Mouse (Mus musculus) kidney, postnatal 36 days (tissue): Measurements from ENCODE around the gene Tas2r121.
"Not testable (repeated sequence)": the region's sequence is repeated elsewhere in the genome, so short reads cannot be mapped to it uniquely, and the experiment has no call there.

Experiments
- DNase-seq, 2 experiments: peaks; one replicate each; pipeline ENCODE4 v3.0.0; 2021 to 2022; ENCODE audit warnings: mixed read lengths in 2 of 2

Tas2r121 gene

DNA sequence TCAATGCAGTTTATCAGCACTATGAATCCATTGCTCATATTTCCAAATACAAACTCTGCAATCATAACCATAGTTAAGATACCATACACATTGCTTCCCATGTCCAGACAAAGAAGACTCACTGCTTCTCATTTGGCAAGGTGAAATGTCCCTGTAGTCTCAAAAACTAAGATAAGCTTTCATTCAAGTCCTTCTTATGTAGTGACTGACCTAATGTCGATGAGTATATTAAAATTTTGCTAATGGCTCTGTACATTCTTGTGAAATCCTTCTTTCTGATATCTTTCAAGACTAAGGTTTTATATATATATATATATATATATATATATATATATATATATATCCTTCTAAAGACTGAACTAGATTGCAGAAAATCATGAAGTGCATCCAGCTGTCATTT lies at the start of gene Tas2r121:
Gene Tas2r121, minus strand, starts transcription at position 101 of the 400 bp plus-strand sequence.
- no peak for DNase-seq

- no peak for DNase-seq
Observed at GRCm38 (mm10) chr6:132750206-132750605, 49.4 kb upstream of the Tas2r121 start.

DNA sequence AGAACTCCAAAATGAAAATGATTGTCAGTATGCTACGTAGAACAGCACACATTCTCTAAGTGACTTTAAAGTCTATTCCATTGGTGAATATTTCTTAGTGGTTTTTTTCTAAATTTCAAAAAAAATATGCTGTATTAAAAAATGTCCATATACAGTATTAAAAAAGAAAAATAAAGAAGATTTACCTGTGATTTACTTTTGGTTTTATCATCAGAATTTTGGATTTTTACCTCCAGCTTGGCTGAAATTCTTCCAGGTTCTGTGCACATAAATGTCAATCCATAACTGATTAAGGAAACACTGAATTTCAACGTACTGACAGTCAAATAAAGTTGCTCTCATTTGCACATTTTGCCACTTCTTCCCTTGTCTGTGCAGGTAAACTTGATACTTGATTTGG lies 37.1 kb upstream of the Tas2r121 start, which contains the start of gene Tas2r115:
Gene Tas2r115, minus strand, starts transcription at position 101 of the 400 bp plus-strand sequence.
- no peak for DNase-seq

DNA sequence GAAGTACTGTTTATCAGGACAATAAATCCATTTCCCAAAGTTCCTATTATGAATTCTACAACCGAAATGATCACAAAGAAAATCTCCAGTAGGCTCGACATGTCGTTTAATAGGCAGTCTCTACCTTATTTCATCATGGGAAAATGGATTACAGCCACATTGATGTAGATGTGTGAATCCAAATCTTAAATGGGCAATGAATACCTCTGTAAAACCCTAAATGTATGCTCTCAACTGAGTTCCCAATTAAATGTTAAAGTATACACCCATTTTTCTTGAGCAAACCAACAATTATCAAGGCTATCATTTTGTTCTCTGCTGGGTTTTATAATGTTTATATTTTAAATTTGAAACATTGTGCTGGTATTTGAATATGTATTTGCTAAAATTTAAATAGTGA lies 11.0 kb upstream of the Tas2r121 start, which contains the start of gene Tas2r122:
Gene Tas2r122, minus strand, starts transcription at position 101 of the 400 bp plus-strand sequence.
- no peak for DNase-seq

GRCm38 (mm10) chr6:132691596-132691995 lies 9.2 kb downstream of the Tas2r121 start:
- not testable (repeated sequence) for DNase-seq

GRCm38 (mm10) chr6:132656653-132657052 lies 44.2 kb downstream of the Tas2r121 start, which contains the start of gene Tas2r120:
TSS of gene Tas2r120 (plus strand) at chr6:132656953.
- DNase-seq, result no peak

DNA sequence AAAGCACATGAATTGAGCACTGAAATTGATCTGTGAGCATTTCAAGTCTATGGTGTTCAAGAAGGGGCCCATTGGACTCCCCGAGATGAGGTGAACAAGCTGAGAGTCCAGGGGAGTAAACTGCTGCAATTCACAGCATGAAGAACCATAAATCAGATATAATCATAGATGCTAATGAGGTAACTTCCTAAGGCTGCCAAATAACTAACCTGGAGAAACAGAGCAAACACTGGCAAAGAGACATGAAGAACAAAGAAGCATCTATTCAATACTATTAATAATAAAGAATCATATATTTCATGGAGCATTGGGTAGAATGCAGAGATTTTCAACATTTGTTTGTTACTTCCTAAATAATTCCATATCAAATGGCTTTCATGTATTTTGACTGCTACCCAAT lies 49.4 kb downstream of the Tas2r121 start, which contains the start of gene A630073D07Rik:
Gene A630073D07Rik, minus strand, starts transcription at position 101 of the 400 bp plus-strand sequence.
- no peak for DNase-seq
